Mouse (Mus musculus): ENCODE measurements around the gene Baz1a.

The Baz1a gene

GRCm38 (mm10) chr12:55007361-55008008, 6.7 kb downstream of the Baz1a start:
- WGBS = 49% methylated on average over 14 of the region's 14 CpGs

GRCm38 (mm10) chr12:55006071-55006470, 8.1 kb downstream of the Baz1a start:
- 96% methylated on average over 7 of the region's 7 CpGs for WGBS

DNA sequence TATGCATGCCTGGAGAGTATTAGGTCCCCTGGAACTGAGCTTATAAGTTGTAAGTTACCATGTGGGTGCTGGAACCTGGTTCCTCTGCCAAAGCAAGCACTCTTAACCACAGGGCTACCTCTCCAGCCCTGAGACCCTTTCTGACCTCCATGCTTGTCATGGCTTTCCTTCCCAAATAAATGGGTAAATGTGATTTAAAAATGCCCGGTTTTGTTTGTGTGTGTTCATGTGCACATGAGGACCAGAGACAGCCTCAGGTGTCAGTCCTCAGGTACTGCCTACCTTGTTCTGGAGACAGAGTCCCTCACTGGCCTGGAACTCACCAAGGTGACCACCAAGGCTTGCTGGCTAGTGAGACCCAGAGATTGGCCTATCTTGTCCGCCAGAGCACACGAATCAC, 9.8 kb downstream of the Baz1a start:
- WGBS = 96% methylated on average over 3 of the region's 3 CpGs

GRCm38 (mm10) chr12:55003843-55004242, 10.3 kb downstream of the Baz1a start:
- 94% methylated on average over 5 of the region's 5 CpGs for WGBS

GRCm38 (mm10) chr12:55002532-55002931, 11.6 kb downstream of the Baz1a start:
- WGBS = 92% methylated on average over 7 of the region's 7 CpGs

GRCm38 (mm10) chr12:54999016-54999690, 15.0 kb downstream of the Baz1a start:
- WGBS = 78% methylated on average over 14 of the region's 14 CpGs

DNA sequence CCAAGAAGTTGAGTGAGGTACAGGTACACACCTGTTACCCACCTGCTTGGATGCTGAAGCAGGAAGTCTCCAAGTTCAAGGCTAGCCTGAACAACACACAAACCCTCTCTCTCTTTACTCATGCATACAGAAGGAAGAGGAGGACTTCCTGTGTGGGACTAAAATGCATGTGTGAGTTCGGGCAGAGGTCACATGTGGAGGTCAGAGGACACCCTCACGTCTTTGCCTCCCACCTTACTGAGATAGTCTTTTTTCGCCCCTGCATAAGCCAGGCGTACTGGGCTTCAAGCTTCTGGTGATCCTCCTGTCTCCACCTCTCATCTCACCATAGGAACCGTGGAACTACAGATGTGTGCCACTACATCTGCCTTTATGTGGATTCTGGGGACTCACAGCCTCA, 15.7 kb downstream of the Baz1a start:
- WGBS = 83% methylated on average over 5 of the region's 5 CpGs

DNA sequence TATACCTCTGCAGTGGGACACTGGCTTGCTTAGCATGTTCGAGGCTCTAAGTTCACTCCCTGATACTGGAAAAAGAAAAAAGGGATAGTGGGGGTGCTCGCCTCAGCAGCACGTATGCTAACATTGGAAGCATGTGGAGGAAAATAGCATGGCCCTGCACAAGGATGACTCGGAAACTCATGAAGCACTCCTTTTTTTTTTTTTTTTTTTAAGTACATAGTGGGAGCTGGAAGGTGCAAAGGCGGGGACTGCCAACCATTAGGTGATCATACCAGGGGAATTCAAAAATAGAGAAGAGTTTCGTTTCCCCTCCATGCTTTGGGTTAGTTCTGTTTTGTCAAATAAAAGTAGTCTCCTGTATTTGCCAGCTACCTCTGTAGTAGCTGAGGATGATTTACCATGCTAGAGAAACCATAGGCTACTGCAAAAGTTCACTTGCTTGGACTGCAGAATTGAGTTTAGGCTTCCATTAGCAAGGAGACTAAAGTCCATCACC, 17.1 kb downstream of the Baz1a start:
- WGBS = 86% methylated on average over 6 of the region's 6 CpGs

DNA sequence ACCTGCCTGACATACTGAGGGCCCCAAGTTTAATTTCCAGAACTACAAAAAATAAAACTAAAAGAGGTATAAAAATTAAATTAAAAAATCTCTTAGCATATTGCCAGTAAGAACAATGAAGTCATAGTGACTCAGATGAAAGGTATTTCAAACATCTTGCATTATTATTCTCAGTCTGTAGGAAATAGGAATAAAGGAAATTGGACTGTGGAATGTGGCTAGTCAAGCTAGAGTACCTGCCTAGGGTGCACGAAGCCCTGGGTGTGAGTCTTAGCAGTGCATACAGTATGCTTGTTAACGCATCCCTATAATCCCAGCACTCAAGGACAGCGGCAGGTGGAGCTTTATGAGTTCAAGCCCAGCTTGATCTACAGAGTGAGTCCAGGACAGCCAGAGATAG, 18.2 kb downstream of the Baz1a start:
- WGBS = 84% methylated on average over 3 of the region's 3 CpGs

DNA sequence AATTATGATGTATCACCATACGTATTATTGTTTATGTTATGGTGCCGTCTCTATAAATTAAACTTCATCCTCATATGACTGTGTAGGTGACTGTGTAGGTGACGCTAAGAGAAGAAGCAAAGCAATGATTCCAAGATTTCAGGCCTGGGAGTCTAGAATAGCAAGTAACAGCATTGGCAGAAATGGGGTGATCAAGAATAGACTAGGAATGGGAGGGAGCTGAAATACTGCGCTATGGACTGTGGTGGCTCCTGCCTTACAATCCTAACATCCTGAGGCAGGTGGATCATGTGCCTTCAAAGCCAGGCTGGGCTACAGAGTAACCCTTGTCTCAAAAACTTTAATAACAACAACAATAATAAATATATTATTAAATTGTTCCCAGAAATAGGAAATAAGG, 19.7 kb downstream of the Baz1a start:
- 58% methylated on average over 4 of the region's 4 CpGs for WGBS

- 63% methylated on average over 6 of the region's 6 CpGs for WGBS
Observed at GRCm38 (mm10) chr12:54994068-54994386, 20.1 kb downstream of the Baz1a start.

GRCm38 (mm10) chr12:54993246-54994067, 20.7 kb downstream of the Baz1a start:
- WGBS = 49% methylated on average over 16 of the region's 16 CpGs

- 93% methylated on average over 3 of the region's 3 CpGs for WGBS
Observed at GRCm38 (mm10) chr12:54992814-54993213, 21.3 kb downstream of the Baz1a start.

- WGBS = 89% methylated on average over 4 of the region's 4 CpGs
Observed at GRCm38 (mm10) chr12:54988323-54988850, 25.8 kb downstream of the Baz1a start.

DNA sequence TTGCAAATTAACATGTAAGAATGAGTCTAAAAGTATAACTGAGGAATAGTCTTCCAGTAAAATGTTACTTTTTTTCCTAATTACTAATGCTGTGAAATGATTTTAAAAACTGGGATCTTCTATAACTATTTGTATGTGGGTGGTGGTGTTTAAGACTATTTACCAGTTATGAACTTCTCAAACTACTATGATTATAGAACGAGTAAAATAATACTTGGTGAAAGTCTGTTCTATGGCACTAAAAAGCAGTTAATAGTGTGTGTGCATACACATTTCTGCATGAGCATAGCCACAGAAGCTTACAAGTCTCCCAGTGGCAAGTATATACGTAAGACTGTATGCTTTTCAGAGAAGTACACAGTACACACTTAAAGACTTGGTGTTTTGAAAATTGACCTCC, 27.0 kb downstream of the Baz1a start:
- 95% methylated on average over 2 of the region's 2 CpGs for WGBS

- WGBS = under 1% methylated on average over 60 of the region's 60 CpGs
Observed at GRCm38 (mm10) chr12:54986052-54986717, 28.0 kb downstream of the Baz1a start, which contains the start of gene Gm20403. Gene Gm20403, minus strand, starts transcription at chr12:54986529.

- WGBS = 2% methylated on average over 104 of the region's 117 CpGs
Observed at GRCm38 (mm10) chr12:54985257-54986051, 28.7 kb downstream of the Baz1a start.

DNA sequence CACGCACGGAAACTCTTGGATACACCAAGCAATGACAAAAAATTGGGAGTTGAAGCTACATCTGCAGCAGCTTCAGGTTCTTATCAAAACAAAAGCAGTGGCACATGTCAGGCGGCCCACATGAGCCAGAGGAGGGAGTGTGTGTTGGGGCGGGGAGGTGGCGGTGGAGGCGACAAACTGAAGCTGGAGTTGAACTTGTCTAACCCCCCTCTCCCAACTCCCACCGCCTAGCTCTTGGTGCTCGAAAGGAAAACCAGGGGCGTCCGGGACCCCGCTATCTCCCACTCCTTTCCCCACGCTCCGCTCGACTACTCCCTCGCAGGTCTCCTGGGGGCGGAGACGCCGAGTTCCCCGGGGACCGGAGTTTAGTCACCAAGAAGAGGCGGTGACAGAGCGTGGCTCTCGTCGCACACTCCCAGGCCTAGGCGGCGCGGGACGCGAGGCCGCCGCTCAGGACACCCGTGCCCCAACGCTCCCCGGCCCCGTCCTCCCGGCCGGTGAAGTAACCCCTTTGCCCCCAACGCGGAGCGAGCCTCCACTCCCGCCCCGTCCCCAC, 29.4 kb downstream of the Baz1a start:
- 2% methylated on average over 42 of the region's 42 CpGs for WGBS

GRCm38 (mm10) chr12:54982935-54983715, 31.0 kb downstream of the Baz1a start:
- 88% methylated on average over 7 of the region's 7 CpGs for WGBS

DNA sequence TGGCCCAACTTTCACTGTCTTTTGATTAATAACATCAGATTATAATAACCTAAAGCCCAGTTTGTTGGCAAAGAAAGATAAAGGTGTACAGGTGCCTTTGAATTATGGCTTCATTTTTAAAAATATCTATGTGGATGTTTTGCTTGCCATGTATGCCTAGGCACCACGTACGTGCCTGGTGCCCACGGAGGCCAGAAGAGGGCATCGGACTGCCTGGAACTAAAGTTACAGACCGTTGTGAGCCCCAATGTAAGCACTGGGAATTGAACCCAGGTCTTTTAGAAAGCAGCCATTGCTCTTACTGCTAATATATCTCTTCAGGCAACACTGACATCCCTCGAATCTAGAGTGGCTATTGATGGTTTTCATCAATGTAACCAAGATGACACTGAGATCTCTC, 32.2 kb downstream of the Baz1a start:
- 87% methylated on average over 6 of the region's 6 CpGs for WGBS

Data from cerebral cortex, adult 2 months (tissue).